Mouse (Mus musculus) liver, embryonic 14.5 days (tissue): Measurements from ENCODE around the gene Pon1.

Source experiments
- CTCF ChIP-seq: IDR thresholded peaks from 2 replicates; pipeline ENCODE4 v1.5.1; 2016; ENCODE audit warnings: antibody characterized with exemption, low read depth, control low read depth
- EP300 ChIP-seq: IDR thresholded peaks from 2 replicates; pipeline ENCODE4 v1.6.1; 2016; ENCODE audit warnings: antibody characterized with exemption, low read depth

- TF ChIP-seq EP300 (no peak), CTCF (no peak)
Observed at GRCm38 (mm10) chr6:5238799-5239198, 45.1 kb upstream of the Pon1 start.
